ENCODE assay signal across 14 mouse cellular contexts in the genomic region with DNA sequence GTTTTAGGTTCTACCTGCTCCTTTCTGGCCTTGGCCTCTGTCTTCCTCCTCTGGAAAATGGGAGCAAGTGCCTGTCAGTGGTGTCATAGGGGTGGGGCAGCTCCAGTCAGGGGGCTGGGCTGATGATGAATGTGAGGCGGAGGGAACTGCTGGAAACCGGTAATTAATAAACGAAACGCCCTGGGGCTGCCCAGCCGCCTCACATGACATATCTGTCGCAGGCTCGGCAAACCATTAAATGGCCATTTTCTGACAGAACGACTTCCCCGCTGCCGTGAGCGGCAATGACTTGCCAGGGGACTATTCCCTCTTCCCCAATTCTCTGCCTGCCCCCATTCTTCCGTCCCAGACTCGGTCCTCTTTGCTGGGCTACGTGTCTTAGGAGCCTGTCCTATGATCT.
DNase-seq lines count a peak whose midpoint lies in the region; ATAC-seq and TF ChIP-seq lines count a peak whose summit lies in the region.
"Had no signal": no experiment of that assay in that cellular context is flagged by ENCODE, and none has a peak within 500 bp of the region (broad histone marks: within the 10 kb centered on the region; RNA-seq: fewer than 3 reads in every experiment).

No protein-coding gene starts in this region.

- H3K4me1 ChIP-seq in liver, embryonic 12.5 days: no peaks in the 10 kb centered on the region
- no peaks in the 10 kb centered on the region for H3K4me1 ChIP-seq in liver, postnatal 0 days (ENCODE audit: insufficient read depth)
- peaks cover 22% of the 10 kb centered on the region for H3K4me1 ChIP-seq in hindbrain, embryonic 14.5 days (replicated peaks; ENCODE audit: control insufficient read depth, insufficient read depth, low read length)
- H3K4me1 ChIP-seq in neural tube, embryonic 12.5 days: peaks cover 25% of the 10 kb centered on the region
- H3K4me1 ChIP-seq in heart, embryonic 10.5 days: no peaks in the 10 kb centered on the region

- WGBS in liver, embryonic 12.5 days (ENCODE audit: insufficient replicate concordance): 53% methylated on average over 14 of the region's 14 CpGs
- 59% methylated on average over 14 of the region's 14 CpGs for WGBS in liver, postnatal 0 days (ENCODE audit: insufficient replicate concordance)
- 29% methylated on average over 14 of the region's 14 CpGs for WGBS in hindbrain, embryonic 14.5 days
- WGBS in neural tube, embryonic 12.5 days: 29% methylated on average over 14 of the region's 14 CpGs
- 64% methylated on average over 14 of the region's 14 CpGs for WGBS in heart, embryonic 10.5 days

- no peaks in the 10 kb centered on the region for H3K9me3 ChIP-seq in liver, embryonic 12.5 days (replicated peaks)
- no peaks in the 10 kb centered on the region for H3K9me3 ChIP-seq in liver, postnatal 0 days (ENCODE audit: low read length)
- no peaks in the 10 kb centered on the region for H3K9me3 ChIP-seq in hindbrain, embryonic 14.5 days (ENCODE audit: control insufficient read depth, low read length)
- H3K9me3 ChIP-seq in neural tube, embryonic 12.5 days: no peaks in the 10 kb centered on the region
- no peaks in the 10 kb centered on the region for H3K9me3 ChIP-seq in heart, embryonic 10.5 days
- H3K9me3 ChIP-seq: G1E had no signal

- H3K9ac ChIP-seq in liver, embryonic 12.5 days: no peak overlapping the region
- H3K9ac ChIP-seq in liver, postnatal 0 days (replicated peaks): no peak overlapping the region
- H3K9ac ChIP-seq in hindbrain, embryonic 14.5 days: no peak overlapping the region
- 0 out of 2 replicates have a peak overlapping the region, but pooled peaks have one; percentile 26 for H3K9ac ChIP-seq in neural tube, embryonic 12.5 days
- H3K9ac ChIP-seq: lung, embryonic 14.5 days had no signal

- TF ChIP-seq CTCF in liver, postnatal 0 days (IDR thresholded peaks at IDR 0.05; ENCODE audit: low read depth): no peak

- H3K36me3 ChIP-seq in liver, embryonic 12.5 days: no peaks in the 10 kb centered on the region
- no peaks in the 10 kb centered on the region for H3K36me3 ChIP-seq in liver, postnatal 0 days (replicated peaks; ENCODE audit: insufficient read depth, low read length)
- no peaks in the 10 kb centered on the region for H3K36me3 ChIP-seq in hindbrain, embryonic 14.5 days (replicated peaks; ENCODE audit: control insufficient read depth, insufficient read depth)
- no peaks in the 10 kb centered on the region for H3K36me3 ChIP-seq in neural tube, embryonic 12.5 days
- no peaks in the 10 kb centered on the region for H3K36me3 ChIP-seq in heart, embryonic 10.5 days
- H3K36me3 ChIP-seq: G1E had no signal

- TF ChIP-seq EP300 in liver, postnatal 0 days (IDR thresholded peaks at IDR 0.05; ENCODE audit: low read depth): no peak

- H3K4me3 ChIP-seq in liver, embryonic 12.5 days: no peak overlapping the region
- no peak overlapping the region for H3K4me3 ChIP-seq in liver, postnatal 0 days (ENCODE audit: low read depth, low read length)
- H3K4me3 ChIP-seq in hindbrain, embryonic 14.5 days (replicated peaks; ENCODE audit: low read length): no peak overlapping the region
- no peak overlapping the region for H3K4me3 ChIP-seq in neural tube, embryonic 12.5 days
- H3K4me3 ChIP-seq in heart, embryonic 10.5 days: no peak overlapping the region
- H3K4me3 ChIP-seq: myocyte had no signal

- no peak for DNase-seq in liver, postnatal 0 days
- DNase-seq in MN1 (ENCODE audit: low spot score): peak; percentile 30
- DNase-seq in hindbrain, embryonic 14.5 days (ENCODE audit: low spot score): no peak
- DNase-seq in layer of hippocampus, adult 11-12 months (ENCODE audit: low spot score): no peak
- DNase-seq in heart, embryonic 10.5 days (ENCODE audit: low spot score): no peak
- DNase-seq: adrenal gland, postnatal 14 days; cerebellum, adult 8-10 months; thymus, postnatal 14 days had no signal

- H3K27ac ChIP-seq in liver, embryonic 12.5 days: no peak overlapping the region
- no peak overlapping the region for H3K27ac ChIP-seq in liver, postnatal 0 days (ENCODE audit: low read depth)
- peak overlapping the region; percentile 72 for H3K27ac ChIP-seq in hindbrain, embryonic 14.5 days
- H3K27ac ChIP-seq in neural tube, embryonic 12.5 days: no peak overlapping the region
- no peak overlapping the region for H3K27ac ChIP-seq in heart, embryonic 10.5 days
- H3K27ac ChIP-seq: kidney, postnatal 0 days had no signal

- peaks cover 16% of the 10 kb centered on the region for H3K27me3 ChIP-seq in liver, embryonic 12.5 days (replicated peaks)
- H3K27me3 ChIP-seq in liver, postnatal 0 days (ENCODE audit: insufficient read depth, low read length): no peaks in the 10 kb centered on the region
- H3K27me3 ChIP-seq in hindbrain, embryonic 14.5 days (ENCODE audit: control insufficient read depth, insufficient read depth, low read length): no peaks in the 10 kb centered on the region; the same call in 1 of the 2 replicates
- H3K27me3 ChIP-seq in neural tube, embryonic 12.5 days (replicated peaks): peaks cover 6% of the 10 kb centered on the region; the same call in 1 of the 2 replicates
- H3K27me3 ChIP-seq in heart, embryonic 10.5 days (ENCODE audit: insufficient read depth, poor library complexity, severe bottlenecking): peaks cover 32% of the 10 kb centered on the region

- H3K4me2 ChIP-seq in liver, embryonic 12.5 days: peak overlapping the region; percentile 5; the same call in 1 of the 2 replicates
- H3K4me2 ChIP-seq in liver, postnatal 0 days (ENCODE audit: low read depth, low read length): no peak overlapping the region
- H3K4me2 ChIP-seq in hindbrain, embryonic 14.5 days (replicated peaks): peak overlapping the region; percentile 39
- peak overlapping the region; percentile 47 for H3K4me2 ChIP-seq in neural tube, embryonic 12.5 days (replicated peaks)
- H3K4me2 ChIP-seq: lung, embryonic 14.5 days had no signal

- no peak for ATAC-seq in liver, embryonic 12.5 days
- no peak for ATAC-seq in liver, postnatal 0 days
- no peak; the same call in 1 of the 2 replicates for ATAC-seq in hindbrain, embryonic 14.5 days (ENCODE audit: low FRiP score)
- peak; percentile 48 for ATAC-seq in neural tube, embryonic 12.5 days (ENCODE audit: low FRiP score, low read depth)
